Mouse (Mus musculus) MEL (cell line): ENCODE data around the gene Nhsl2. TPM values are rescaled to one million over a fixed set of nuclear protein-coding genes. Genes with fewer than 3 reads are reported as not detected.

ENCODE experiments used
- DNase-seq: peaks from one replicate; pipeline ENCODE4 v3.0.0; 2011; ENCODE audit warnings: low read depth, low spot score
- H3K27ac ChIP-seq: 2 replicates; pipeline ENCODE4 v1.5.1; 2012; ENCODE audit warnings: low read depth, mild to moderate bottlenecking, control low read depth, low read length, moderate library complexity; ENCODE audit not compliant: control insufficient read depth
- H3K27me3 ChIP-seq, 2 experiments: fragments of 150-350 bp in 1 of 2; sonication (generic) in 1 of 2; 2 replicates each; pipeline ENCODE4 v1.6.1; 2012; ENCODE audit warnings: low read length in 2 of 2, mild to moderate bottlenecking in 2 of 2, improper control_type of control experiment in 1 of 2, moderate library complexity in 1 of 2; ENCODE audit not compliant: insufficient read depth in 2 of 2, control insufficient read depth in 1 of 2
- H3K36me3 ChIP-seq, 2 experiments: 2 replicates each; pipeline ENCODE4 v1.6.1; 2012 to 2014; ENCODE audit warnings: low read length in 2 of 2, improper control_type of control experiment in 1 of 2, inconsistent platforms in 1 of 2, mild to moderate bottlenecking in 1 of 2; ENCODE audit not compliant: insufficient read depth in 2 of 2, control insufficient read depth in 1 of 2
- H3K4me1 ChIP-seq, 2 experiments: fragments of 150-350 bp in 1 of 2; sonication (generic) in 1 of 2; 2 replicates each; pipeline ENCODE4 v1.6.1; 2012; ENCODE audit warnings: low read length in 2 of 2, improper control_type of control experiment in 1 of 2, mild to moderate bottlenecking in 1 of 2; ENCODE audit not compliant: insufficient read depth in 2 of 2, control insufficient read depth in 1 of 2
- H3K4me3 ChIP-seq, 2 experiments: fragments of 150-350 bp in 1 of 2; sonication (generic) in 1 of 2; 2 replicates each; pipeline ENCODE4 v1.5.1; 2012; ENCODE audit warnings: low read depth in 2 of 2, low read length in 2 of 2, mild to moderate bottlenecking in 2 of 2, moderate library complexity in 2 of 2, control low read depth in 1 of 2, improper control_type of control experiment in 1 of 2; ENCODE audit not compliant: control insufficient read depth in 1 of 2, insufficient read depth in 1 of 2
- H3K79me2 ChIP-seq: 2 replicates; pipeline ENCODE4 v1.6.1; 2012; ENCODE audit warnings: mild to moderate bottlenecking, low read length, moderate library complexity; ENCODE audit not compliant: control insufficient read depth, poor library complexity, insufficient read depth
- H3K9ac ChIP-seq: 2 replicates; pipeline ENCODE4 v1.6.1; 2012; ENCODE audit warnings: low read depth, mild to moderate bottlenecking, control low read depth, low read length, moderate library complexity; ENCODE audit not compliant: control insufficient read depth, poor library complexity, severe bottlenecking
- H3K9me3 ChIP-seq: fragments of 150-350 bp; sonication (generic); replicated peaks from 2 replicates; pipeline ENCODE4 v1.6.1; 2012; ENCODE audit warnings: mild to moderate bottlenecking, low read length, improper control_type of control experiment, moderate library complexity; ENCODE audit not compliant: insufficient read depth
- CHD2 ChIP-seq: IDR thresholded peaks from 2 replicates; pipeline ENCODE4 v1.6.1; 2011; ENCODE audit warnings: low read length, improper control_type of control experiment
- CTCF ChIP-seq, 3 experiments: IDR thresholded peaks in 2 of 3; conservative IDR thresholded peaks in 1 of 3; 2 replicates each; pipeline ENCODE4 v1.5.1; 2011 to 2012; ENCODE audit warnings: low read length in 3 of 3, low read depth in 2 of 3, mild to moderate bottlenecking in 2 of 3, improper control_type of control experiment in 1 of 3, inconsistent platforms in 1 of 3, mixed read lengths in 1 of 3, moderate library complexity in 1 of 3; ENCODE audit not compliant: control insufficient read depth in 1 of 3, insufficient read depth in 1 of 3, poor library complexity in 1 of 3, severe bottlenecking in 1 of 3
- EP300 ChIP-seq, 2 experiments: IDR thresholded peaks; 2 replicates each; pipeline ENCODE4 v1.6.1; 2011; ENCODE audit warnings: improper control_type of control experiment in 2 of 2, low read length in 2 of 2, low read depth in 1 of 2, mild to moderate bottlenecking in 1 of 2
- ETS1 ChIP-seq: IDR thresholded peaks from 2 replicates; pipeline ENCODE4 v1.6.1; 2012; ENCODE audit warnings: low read depth, mild to moderate bottlenecking, inconsistent platforms, low read length, improper control_type of control experiment, moderate library complexity
- JUND ChIP-seq: IDR thresholded peaks from 2 replicates; pipeline ENCODE4 v1.6.1; 2011; ENCODE audit warnings: low read depth, mild to moderate bottlenecking, improper control_type of control experiment, low read length
- MAFK ChIP-seq: IDR thresholded peaks from 2 replicates; pipeline ENCODE4 v1.6.1; 2011; ENCODE audit warnings: low read depth, mild to moderate bottlenecking, low read length, improper control_type of control experiment, borderline replicate concordance
- MAX ChIP-seq: IDR thresholded peaks from 2 replicates; pipeline ENCODE4 v1.6.1; 2011; ENCODE audit warnings: low read length, improper control_type of control experiment
- MEF2A ChIP-seq: IDR thresholded peaks from 2 replicates; pipeline ENCODE4 v1.6.1; 2014; ENCODE audit warnings: low read depth, mild to moderate bottlenecking, inconsistent platforms, low read length, improper control_type of control experiment; ENCODE audit not compliant: poor library complexity, insufficient replicate concordance, severe bottlenecking; ENCODE audit errors: extremely low read depth
- NELFE ChIP-seq: IDR thresholded peaks from 2 replicates; pipeline ENCODE4 v1.6.1; 2011; ENCODE audit warnings: low read depth, low read length, improper control_type of control experiment
- NRF1 ChIP-seq: IDR thresholded peaks from 2 replicates; pipeline ENCODE4 v1.6.1; 2014; ENCODE audit warnings: low read depth, mild to moderate bottlenecking, inconsistent platforms, low read length, improper control_type of control experiment, moderate library complexity; ENCODE audit not compliant: poor library complexity, insufficient read depth, severe bottlenecking
- POLR2A ChIP-seq, 2 experiments: IDR thresholded peaks; 2 replicates each; pipeline ENCODE4 v1.6.1; 2011 to 2012; ENCODE audit warnings: low read length in 2 of 2, mild to moderate bottlenecking in 2 of 2, control low read depth in 1 of 2, improper control_type of control experiment in 1 of 2, low read depth in 1 of 2, moderate library complexity in 1 of 2; ENCODE audit not compliant: control insufficient read depth in 1 of 2, insufficient read depth in 1 of 2, poor library complexity in 1 of 2
- POLR2AphosphoS2 ChIP-seq: IDR thresholded peaks from 2 replicates; pipeline ENCODE4 v1.6.1; 2011; ENCODE audit warnings: low read length, improper control_type of control experiment
- POLR2AphosphoS5 ChIP-seq: IDR thresholded peaks from 2 replicates; pipeline ENCODE4 v1.6.1; 2012; ENCODE audit warnings: low read depth, borderline replicate concordance, mild to moderate bottlenecking, inconsistent platforms, low read length, moderate library complexity, mixed read lengths
- USF1 ChIP-seq: IDR thresholded peaks from 2 replicates; pipeline ENCODE4 v1.6.1; 2014; ENCODE audit warnings: low read depth, mild to moderate bottlenecking, inconsistent platforms, low read length, improper control_type of control experiment, moderate library complexity
- ZMIZ1 ChIP-seq: IDR thresholded peaks from 2 replicates; pipeline ENCODE4 v1.6.1; 2012; ENCODE audit warnings: low read depth, mild to moderate bottlenecking, inconsistent platforms, low read length, improper control_type of control experiment, moderate library complexity
- ZNF384 ChIP-seq: IDR thresholded peaks from 2 replicates; pipeline ENCODE4 v1.6.1; 2012; ENCODE audit warnings: low read depth, mild to moderate bottlenecking, inconsistent platforms, low read length, improper control_type of control experiment
- polyA plus RNA-seq, 2 experiments: library from polyadenylated mRNA; stranded (reverse) in 1 of 2; unstranded in 1 of 2; fragments of >175 nt in 1 of 2; fragments of >200 nt in 1 of 2; gene quantifications; 2 replicates each; pipeline versions ENCODE4 v1.2.1 to v1.2.4; 2012; ENCODE audit warnings: low replicate concordance in 2 of 2, low read depth in 1 of 2; ENCODE audit not compliant: insufficient read length in 2 of 2, insufficient read depth in 1 of 2, missing spikeins in 1 of 2
- total RNA-seq: library from RNA; depleted of rRNA; stranded (reverse); fragments of 300-350 nt; gene quantifications from 2 replicates; pipeline ENCODE4 v1.2.3, GENCODE M21; 2012

The Nhsl2 gene
- total and polyA plus RNA-seq, 3 experiments = 0.01 to 0.23 TPM; not detected in 1

- peaks cover 0 to 1% of the 10 kb centered on the region in 2 experiments; a peak in 1 of 4 replicates for H3K27me3 ChIP-seq
- TF ChIP-seq POLR2AphosphoS5 = no peak
- no peak for TF ChIP-seq POLR2AphosphoS2
- TF ChIP-seq MEF2A = no peak
- TF ChIP-seq MAFK = no peak
- TF ChIP-seq ETS1 = no peak
- TF ChIP-seq EP300 (IDR thresholded peaks at IDR 0.05; ENCODE audit: low read depth in 1 of 2, low read length in 2 of 2) = no peak
- no peak for TF ChIP-seq CTCF (IDR thresholded peaks at IDR 0.05 in 2 of 3, conservative IDR thresholded peaks at IDR 0.05 in 1 of 3; ENCODE audit: control insufficient read depth in 1 of 3, insufficient read depth in 1 of 3, low read depth in 2 of 3, low read length in 3 of 3, poor library complexity in 1 of 3, severe bottlenecking in 1 of 3)
- TF ChIP-seq NRF1 = no peak
- DNase-seq = no peak
Observed at GRCm38 (mm10) chrX:101898341-101898740, 49.2 kb downstream of the Nhsl2 start.

GRCm38 (mm10) chrX:101901806-101902490 lies 52.8 kb downstream of the Nhsl2 start:
- Histone ChIP-seq H3K9ac (no peak overlapping the region), H3K27ac (no peak overlapping the region), H3K27me3 (no peaks in the 10 kb centered on the region; a peak in 1 of 4 replicates), H3K9me3 (no peaks in the 10 kb centered on the region), H3K79me2 (no peaks in the 10 kb centered on the region), H3K4me1 (no peaks in the 10 kb centered on the region), H3K4me3 (no peak overlapping the region), H3K36me3 (no peaks in the 10 kb centered on the region)
- TF ChIP-seq CHD2 (no peak), USF1 (no peak), NRF1 (no peak), NELFE (no peak), POLR2A (IDR thresholded peaks at IDR 0.05; ENCODE audit: control insufficient read depth in 1 of 2, insufficient read depth in 1 of 2, low read depth in 1 of 2, low read length in 2 of 2, poor library complexity in 1 of 2) (no peak), JUND (no peak), MAX (no peak)
- no peak for DNase-seq

More at GRCm38 (mm10) chrX:101898341-101898740, 49.2 kb downstream of the Nhsl2 start:
- Histone ChIP-seq H3K36me3 (no peaks in the 10 kb centered on the region), H3K27ac (no peak overlapping the region), H3K79me2 (no peaks in the 10 kb centered on the region), H3K9ac (no peak overlapping the region), H3K4me3 (no peak overlapping the region), H3K9me3 (no peaks in the 10 kb centered on the region), H3K4me1 (no peaks in the 10 kb centered on the region)

- H3K4me3 ChIP-seq = no peak overlapping the region
- TF ChIP-seq ZMIZ1 = no peak
- no peak for TF ChIP-seq EP300 (IDR thresholded peaks at IDR 0.05; ENCODE audit: low read depth in 1 of 2, low read length in 2 of 2)
- no peak for TF ChIP-seq CHD2
- no peak for TF ChIP-seq MAX
- TF ChIP-seq ETS1 = no peak
- no peak for TF ChIP-seq NELFE
- no peak for TF ChIP-seq ZNF384
Observed at GRCm38 (mm10) chrX:101902597-101902996, 53.4 kb downstream of the Nhsl2 start.

More at GRCm38 (mm10) chrX:101902597-101902996, 53.4 kb downstream of the Nhsl2 start:
- no peak overlapping the region for H3K9ac ChIP-seq
- no peaks in the 10 kb centered on the region; a peak in 1 of 4 replicates for H3K27me3 ChIP-seq
- H3K36me3 ChIP-seq = no peaks in the 10 kb centered on the region
- no peaks in the 10 kb centered on the region for H3K4me1 ChIP-seq
- DNase-seq = no peak
- no peak overlapping the region for H3K27ac ChIP-seq
- H3K9me3 ChIP-seq = no peaks in the 10 kb centered on the region
- no peaks in the 10 kb centered on the region for H3K79me2 ChIP-seq
